Comparison of ENCODE assay signal across 25 mouse cellular contexts in genomic region chr17:73518359-73518758, GRCm38 (mm10).
DNase-seq lines count a peak whose midpoint lies in the region; ATAC-seq and TF ChIP-seq lines count a peak whose summit lies in the region.
"Had no signal": no experiment of that assay in that cellular context is flagged by ENCODE, and none has a peak within 500 bp of the region (broad histone marks: within the 10 kb centered on the region; RNA-seq: fewer than 3 reads in every experiment).

No protein-coding gene starts in this region.

- no peaks in the 10 kb centered on the region for H3K27me3 ChIP-seq in forebrain, postnatal 0 days (ENCODE audit: insufficient read depth, low read length)
- H3K27me3 ChIP-seq in forebrain, embryonic 12.5 days: no peaks in the 10 kb centered on the region
- H3K27me3 ChIP-seq in hindbrain, embryonic 14.5 days (ENCODE audit: control insufficient read depth, insufficient read depth, low read length): no peaks in the 10 kb centered on the region
- no peaks in the 10 kb centered on the region for H3K27me3 ChIP-seq in heart, adult 2 months (ENCODE audit: control insufficient read depth, insufficient read depth, low read length)
- H3K27me3 ChIP-seq: kidney, embryonic 15.5 days; limb, embryonic 15.5 days; liver, embryonic 15.5 days; neural tube, embryonic 12.5 days had no signal

- H3K79me2 ChIP-seq in heart, adult 2 months (replicated peaks; ENCODE audit: control insufficient read depth, insufficient read depth, low read length): no peaks in the 10 kb centered on the region

- no peak overlapping the region for H3K4me3 ChIP-seq in forebrain, postnatal 0 days (ENCODE audit: low read depth, low read length)
- no peak overlapping the region for H3K4me3 ChIP-seq in forebrain, embryonic 12.5 days (replicated peaks)
- H3K4me3 ChIP-seq in left cerebral cortex, adult 2 months: no peak overlapping the region
- H3K4me3 ChIP-seq in hindbrain, embryonic 14.5 days (replicated peaks; ENCODE audit: low read length): no peak overlapping the region
- H3K4me3 ChIP-seq in heart, adult 2 months: no peak overlapping the region
- H3K4me3 ChIP-seq: kidney, embryonic 15.5 days; limb, embryonic 15.5 days; liver, embryonic 15.5 days; neural tube, embryonic 12.5 days had no signal

- ATAC-seq in forebrain, postnatal 0 days: no peak
- no peak for ATAC-seq in forebrain, embryonic 12.5 days (ENCODE audit: low FRiP score)
- ATAC-seq in frontal cortex, adult (ENCODE audit: low TSS enrichment): peak; percentile 68
- ATAC-seq in hindbrain, embryonic 14.5 days (ENCODE audit: low FRiP score): no peak
- ATAC-seq: activated CD4-positive, CD25-positive, alpha-beta regulatory T cell, adult 4 months; hindbrain, postnatal 0 days; intestine, postnatal 0 days; lung, postnatal 0 days had no signal

- no peak overlapping the region for H3K9ac ChIP-seq in forebrain, postnatal 0 days
- H3K9ac ChIP-seq in forebrain, embryonic 12.5 days: no peak overlapping the region
- no peak overlapping the region for H3K9ac ChIP-seq in hindbrain, embryonic 14.5 days
- no peak overlapping the region for H3K9ac ChIP-seq in heart, adult 2 months (ENCODE audit: low read depth, low read length)
- H3K9ac ChIP-seq: kidney, embryonic 15.5 days; limb, embryonic 15.5 days; liver, embryonic 15.5 days; neural tube, embryonic 12.5 days had no signal

- H3K27ac ChIP-seq in forebrain, postnatal 0 days (ENCODE audit: low read depth, low read length): 0 out of 2 replicates have a peak overlapping the region, but pooled peaks have one; percentile 35
- no peak overlapping the region for H3K27ac ChIP-seq in forebrain, embryonic 12.5 days
- peak overlapping the region; percentile 80 for H3K27ac ChIP-seq in left cerebral cortex, adult 2 months
- no peak overlapping the region for H3K27ac ChIP-seq in hindbrain, embryonic 14.5 days
- no peak overlapping the region for H3K27ac ChIP-seq in heart, adult 2 months
- H3K27ac ChIP-seq: hindbrain, postnatal 0 days; kidney, embryonic 15.5 days; limb, embryonic 15.5 days; liver, embryonic 15.5 days; neural tube, embryonic 12.5 days had no signal

- intact Hi-C loops in left cerebral cortex, adult 2 months (cut with DNase I): loop anchor here (2.0 to 5.0 kb wide), 3 partner anchors 312 to 701 kb away; no protein-coding TSS in a partner anchor
- intact Hi-C loops in heart, adult 2 months (cut with DNase I): no loop called here

- DNase-seq in forebrain, postnatal 0 days: no peak
- peak in 1 of 2 experiments; percentile 27 for DNase-seq in left cerebral cortex, adult 2 months (ENCODE audit: extremely low spot score in 1 of 2, low spot score in 2 of 2)
- DNase-seq in right cerebral cortex, postnatal 14 days: peak; percentile 18
- no peak for DNase-seq in embryo, embryonic 10 days (ENCODE audit: low spot score)
- DNase-seq in hindbrain, embryonic 14.5 days (ENCODE audit: low spot score): no peak
- no peak for DNase-seq in heart, adult 2 months
- DNase-seq: adrenal gland, postnatal 10 days; cerebellum, adult 11 months; cerebellum, postnatal 10 days; embryo, embryonic 11 days; heart, adult 18-20 months; kidney, postnatal 4 days; thymus, postnatal 4 days had no signal

- H3K9me3 ChIP-seq in forebrain, postnatal 0 days (ENCODE audit: low read length): no peaks in the 10 kb centered on the region
- H3K9me3 ChIP-seq in forebrain, embryonic 12.5 days: no peaks in the 10 kb centered on the region
- no peaks in the 10 kb centered on the region for H3K9me3 ChIP-seq in hindbrain, embryonic 14.5 days (ENCODE audit: control insufficient read depth, low read length)
- H3K9me3 ChIP-seq: kidney, embryonic 15.5 days; limb, embryonic 15.5 days; liver, embryonic 15.5 days; neural tube, embryonic 12.5 days had no signal

- H3K4me2 ChIP-seq in forebrain, postnatal 0 days (ENCODE audit: low read depth): no peak overlapping the region
- H3K4me2 ChIP-seq in forebrain, embryonic 12.5 days: no peak overlapping the region
- H3K4me2 ChIP-seq in hindbrain, embryonic 14.5 days (replicated peaks): no peak overlapping the region
- H3K4me2 ChIP-seq: kidney, embryonic 15.5 days; limb, embryonic 15.5 days; liver, embryonic 15.5 days; midbrain, embryonic 11.5 days; neural tube, embryonic 12.5 days had no signal

- H3K36me3 ChIP-seq in forebrain, postnatal 0 days (ENCODE audit: insufficient read depth): no peaks in the 10 kb centered on the region
- H3K36me3 ChIP-seq in forebrain, embryonic 12.5 days (replicated peaks): no peaks in the 10 kb centered on the region
- H3K36me3 ChIP-seq in hindbrain, embryonic 14.5 days (replicated peaks; ENCODE audit: control insufficient read depth, insufficient read depth): no peaks in the 10 kb centered on the region
- H3K36me3 ChIP-seq in heart, adult 2 months (ENCODE audit: control insufficient read depth, insufficient read depth, low read length): no peaks in the 10 kb centered on the region
- H3K36me3 ChIP-seq: G1E; kidney, embryonic 15.5 days; limb, embryonic 15.5 days; liver, embryonic 15.5 days; neural tube, embryonic 12.5 days had no signal

- TF ChIP-seq POLR2A in heart, adult 2 months (IDR thresholded peaks at IDR 0.05; ENCODE audit: insufficient read depth, low read depth, low read length): no peak

- no peak for TF ChIP-seq CTCF in forebrain, postnatal 0 days (IDR thresholded peaks at IDR 0.05; ENCODE audit: low read depth)
- TF ChIP-seq CTCF in left cerebral cortex, adult 2 months (IDR thresholded peaks at IDR 0.05): no peak; the same call in 1 of the 2 replicates
- TF ChIP-seq CTCF in heart, adult 2 months (IDR thresholded peaks at IDR 0.05): no peak

- no peaks in the 10 kb centered on the region for H3K4me1 ChIP-seq in forebrain, postnatal 0 days (ENCODE audit: insufficient read depth)
- peaks cover 7% of the 10 kb centered on the region for H3K4me1 ChIP-seq in forebrain, embryonic 12.5 days
- no peaks in the 10 kb centered on the region for H3K4me1 ChIP-seq in hindbrain, embryonic 14.5 days (replicated peaks; ENCODE audit: control insufficient read depth, insufficient read depth, low read length)
- no peaks in the 10 kb centered on the region; the same call in 1 of the 2 replicates for H3K4me1 ChIP-seq in heart, adult 2 months (ENCODE audit: control insufficient read depth, insufficient read depth, low read length)
- H3K4me1 ChIP-seq: kidney, embryonic 15.5 days; limb, embryonic 15.5 days; liver, embryonic 15.5 days; neural tube, embryonic 12.5 days had no signal

- TF ChIP-seq EP300 in heart, adult 2 months (IDR thresholded peaks at IDR 0.05; ENCODE audit: insufficient read depth, low read depth, low read length): no peak

- WGBS in forebrain, postnatal 0 days: 16% methylated on average over 1 of the region's 1 CpGs
- 49% methylated on average over 1 of the region's 1 CpGs for WGBS in forebrain, embryonic 12.5 days
- 54% methylated on average over 1 of the region's 1 CpGs for WGBS in hindbrain, embryonic 14.5 days
- WGBS in heart, adult 2 months: 72% methylated on average over 1 of the region's 1 CpGs

Comparison
In these comparisons a context has a peak if more than half of its experiments do, and no peak if none do; other contexts are left out.
1. H3K27ac ChIP-seq: peak in forebrain, postnatal 0 days (single experiment) and left cerebral cortex, adult 2 months (single experiment); none in forebrain, embryonic 12.5 days (single experiment), hindbrain, embryonic 14.5 days (single experiment) and heart, adult 2 months (single experiment).